ENCODE assay signal across 10 mouse cellular contexts in genomic region chr5:147448526-147448925, GRCm38 (mm10). TPM values are rescaled to one million over a fixed set of nuclear protein-coding genes. Genes with fewer than 3 reads are reported as not detected.
DNase-seq lines count a peak whose midpoint lies in the region; ATAC-seq and TF ChIP-seq lines count a peak whose summit lies in the region.
"Had no signal": no experiment of that assay in that cellular context is flagged by ENCODE, and none has a peak within 500 bp of the region (broad histone marks: within the 10 kb centered on the region; RNA-seq: fewer than 3 reads in every experiment).

No protein-coding gene starts in this region.

- H3K9me3 ChIP-seq in forebrain, postnatal 0 days (ENCODE audit: low read length), result no peaks in the 10 kb centered on the region
- H3K9me3 ChIP-seq in neural tube, embryonic 14.5 days (ENCODE audit: control insufficient read depth, low read length), result no peaks in the 10 kb centered on the region
- H3K9me3 ChIP-seq: neural tube, embryonic 12.5 days had no signal

- no peak overlapping the region for H3K4me3 ChIP-seq in kidney, adult 2 months (ENCODE audit: insufficient read depth, low read depth, low read length)
- no peak overlapping the region for H3K4me3 ChIP-seq in forebrain, postnatal 0 days (ENCODE audit: low read depth, low read length)
- no peak overlapping the region for H3K4me3 ChIP-seq in neural tube, embryonic 14.5 days (ENCODE audit: low read depth, low read length)
- H3K4me3 ChIP-seq: neural tube, embryonic 12.5 days had no signal

- no peak for TF ChIP-seq POLR2A in kidney, adult 2 months (IDR thresholded peaks at IDR 0.05; ENCODE audit: low read depth, low read length)

- CTCF ChIA-PET in Patski (lab: Charles Lee), result interaction anchor here (0.9 to 2.3 kb wide), 6 partner anchors 8 to 30 kb away, joined by 3 to 7 read pairs (median 4); no protein-coding TSS in a partner anchor

- peak; percentile 53 for ATAC-seq in Patski
- ATAC-seq in forebrain, postnatal 0 days, result peak; percentile 68
- ATAC-seq in neural tube, embryonic 14.5 days (ENCODE audit: low read depth), result no peak
- ATAC-seq in granulocyte monocyte progenitor cell, adult 5-6 weeks (replicated peaks; ENCODE audit: poor library complexity, severe bottlenecking), result no peak
- ATAC-seq in monocyte, adult 5-6 weeks (replicated peaks; ENCODE audit: insufficient number of reproducible peaks, low FRiP score, low TSS enrichment, poor library complexity, severe bottlenecking), result no peak

- no peaks in the 10 kb centered on the region; the same call in 1 of the 2 replicates for H3K36me3 ChIP-seq in kidney, adult 2 months (ENCODE audit: control insufficient read depth, insufficient read depth, low read length)
- no peaks in the 10 kb centered on the region for H3K36me3 ChIP-seq in forebrain, postnatal 0 days (ENCODE audit: insufficient read depth)
- H3K36me3 ChIP-seq in neural tube, embryonic 14.5 days (ENCODE audit: control insufficient read depth, insufficient read depth, low read length), result no peaks in the 10 kb centered on the region
- H3K36me3 ChIP-seq: neural tube, embryonic 12.5 days had no signal

- no peak for TF ChIP-seq CTCF in kidney, adult 2 months (conservative IDR thresholded peaks at IDR 0.05; ENCODE audit: insufficient read depth, insufficient read length, low read depth, low read length)
- TF ChIP-seq CTCF in Patski (IDR thresholded peaks at IDR 0.05), result no peak
- TF ChIP-seq CTCF in forebrain, postnatal 0 days (IDR thresholded peaks at IDR 0.05; ENCODE audit: low read depth), result no peak

- no peak overlapping the region for H3K4me2 ChIP-seq in forebrain, postnatal 0 days (ENCODE audit: low read depth)
- no peak overlapping the region for H3K4me2 ChIP-seq in neural tube, embryonic 14.5 days (ENCODE audit: low read depth, low read length)
- H3K4me2 ChIP-seq: neural tube, embryonic 12.5 days had no signal

- WGBS in kidney, adult 2 months, result 28% methylated on average over 4 of the region's 4 CpGs
- WGBS in forebrain, postnatal 0 days, result 25% methylated on average over 4 of the region's 4 CpGs
- 38% methylated on average over 4 of the region's 4 CpGs for WGBS in neural tube, embryonic 14.5 days

- H3K27me3 ChIP-seq in kidney, adult 2 months (replicated peaks; ENCODE audit: control insufficient read depth, insufficient read depth, low read length), result no peaks in the 10 kb centered on the region
- H3K27me3 ChIP-seq in Patski, result no peaks in the 10 kb centered on the region
- no peaks in the 10 kb centered on the region for H3K27me3 ChIP-seq in forebrain, postnatal 0 days (ENCODE audit: insufficient read depth, low read length)
- no peaks in the 10 kb centered on the region for H3K27me3 ChIP-seq in neural tube, embryonic 14.5 days (ENCODE audit: control insufficient read depth, insufficient read depth, low read length)
- H3K27me3 ChIP-seq: neural tube, embryonic 12.5 days had no signal

- H3K4me1 ChIP-seq in kidney, adult 2 months (ENCODE audit: control insufficient read depth, insufficient read depth, low read length), result peaks cover 19% of the 10 kb centered on the region
- peaks cover 5% of the 10 kb centered on the region; the same call in 1 of the 2 replicates for H3K4me1 ChIP-seq in forebrain, postnatal 0 days (ENCODE audit: insufficient read depth)
- peaks cover 11% of the 10 kb centered on the region; the same call in 1 of the 2 replicates for H3K4me1 ChIP-seq in neural tube, embryonic 14.5 days (ENCODE audit: control insufficient read depth, insufficient read depth, low read length)
- H3K4me1 ChIP-seq: neural tube, embryonic 12.5 days had no signal

- DNase-seq in kidney, adult 2 months, result peak; percentile 57
- DNase-seq in kidney, adult 18-20 months, result no peak
- no peak for DNase-seq in Patski (ENCODE audit: low read depth, low spot score)
- DNase-seq in forebrain, postnatal 0 days, result no peak
- DNase-seq: cerebellum, postnatal 36 days had no signal

- in situ Hi-C loops in Patski (cut with MboI; ENCODE audit: low pct_unique_long_range_greater_than_20kb), result no loop called here

- no peak overlapping the region for H3K9ac ChIP-seq in forebrain, postnatal 0 days
- H3K9ac ChIP-seq in neural tube, embryonic 14.5 days (replicated peaks; ENCODE audit: low read depth, low read length), result no peak overlapping the region
- H3K9ac ChIP-seq: liver, embryonic 14.5 days; neural tube, embryonic 12.5 days had no signal

- peak overlapping the region; percentile 45; the same call in 1 of the 2 replicates for H3K27ac ChIP-seq in kidney, adult 2 months (ENCODE audit: insufficient read depth, low read depth, low read length)
- H3K27ac ChIP-seq in forebrain, postnatal 0 days (ENCODE audit: low read depth, low read length), result 0 out of 2 replicates have a peak overlapping the region, but pooled peaks have one; percentile 23
- H3K27ac ChIP-seq in neural tube, embryonic 14.5 days (ENCODE audit: low read depth, low read length), result peak overlapping the region; percentile 28; the same call in 1 of the 2 replicates
- H3K27ac ChIP-seq: liver, embryonic 14.5 days; neural tube, embryonic 12.5 days had no signal

- POLR2A ChIA-PET in Patski (lab: Charles Lee), result no interaction called here

RNA-seq across cellular contexts. Expression of gene Pan3, which starts 18.6 kb away (rescaled TPM):
- 37.9 and 47.2 TPM in 2 replicates for polyA plus RNA-seq in kidney, adult 2 months (2012; rRNA removed)
- 62.2 TPM for polyA plus RNA-seq in Patski (2021)
- total RNA-seq in forebrain, postnatal 0 days (2014; rRNA removed), result 50.5 and 68.0 TPM in 2 replicates
- polyA plus RNA-seq in forebrain, postnatal 0 days (2015; fragmentation: Nextera tagmentation; extraction: Ambion mirVana), result 39.0 and 52.6 TPM in 2 replicates
- 54.5 and 62.8 TPM in 2 replicates for polyA plus RNA-seq in neural tube, embryonic 14.5 days (2014; fragmentation: Nextera tagmentation; extraction: Ambion mirVana)
- 209 and 282 TPM in 2 replicates for total RNA-seq in granulocyte monocyte progenitor cell, adult 5-6 weeks (2014; fragmentation: Nextera tagmentation)
- 147 and 198 TPM in 2 replicates for total RNA-seq in granulocyte monocyte progenitor cell, adult 5-6 weeks (2017)
- total RNA-seq in monocyte, adult 5-6 weeks (2017), result 167 to 270 TPM (median 183 TPM) in 3 replicates

RNA-seq across cellular contexts. Expression of gene Flt3, which starts 48.2 kb away (rescaled TPM):
- polyA plus RNA-seq in kidney, adult 2 months (2012; rRNA removed), result 0.26 and 0.78 TPM in 2 replicates
- 0.30 TPM for polyA plus RNA-seq in Patski (2021)
- 0.77 and 0.86 TPM in 2 replicates for total RNA-seq in forebrain, postnatal 0 days (2014; rRNA removed)
- polyA plus RNA-seq in forebrain, postnatal 0 days (2015; fragmentation: Nextera tagmentation; extraction: Ambion mirVana), result 0.35 and 0.68 TPM in 2 replicates
- polyA plus RNA-seq in neural tube, embryonic 14.5 days (2014; fragmentation: Nextera tagmentation; extraction: Ambion mirVana), result 0.72 and 1.9 TPM in 2 replicates
- 5.3 and 12.4 TPM in 2 replicates for total RNA-seq in granulocyte monocyte progenitor cell, adult 5-6 weeks (2014; fragmentation: Nextera tagmentation)
- total RNA-seq in granulocyte monocyte progenitor cell, adult 5-6 weeks (2017), result 4.7 and 7.3 TPM in 2 replicates
- 1.7 to 3.9 TPM (median 3.2 TPM) in 3 replicates for total RNA-seq in monocyte, adult 5-6 weeks (2017)

Comparison
In these comparisons a context has a peak if more than half of its experiments do, and no peak if none do; other contexts are left out.
1. ATAC-seq: peak in Patski (single experiment) and forebrain, postnatal 0 days (single experiment); none in neural tube, embryonic 14.5 days (single experiment), granulocyte monocyte progenitor cell, adult 5-6 weeks (single experiment) and monocyte, adult 5-6 weeks (single experiment).
2. Peak in every context shown above with its lines, with median percentiles within 50 percentile points of each other: H3K27ac ChIP-seq.